Mouse (Mus musculus) forebrain, embryonic 12.5 days (tissue): ENCODE results near the gene Elk3. TPM values are rescaled to one million over a fixed set of nuclear protein-coding genes. Genes with fewer than 3 reads are reported as not detected.
"Not testable (repeated sequence)": the region's sequence is repeated elsewhere in the genome, so short reads cannot be mapped to it uniquely, and the experiment has no call there.

Source experiments
- ATAC-seq: fragments of 200-750 bp; cut with Nextera tagmentation; 2 replicates; pipeline ENCODE4 v1.8.0; 2017; ENCODE audit warnings: moderate TSS enrichment; ENCODE audit not compliant: low FRiP score
- H3K27ac ChIP-seq: fragments of 300-500 bp; sonication (generic); 2 replicates; pipeline ENCODE4 v1.5.1; 2016; ENCODE audit warnings: mild to moderate bottlenecking
- H3K27me3 ChIP-seq: fragments of 300-500 bp; sonication (generic); 2 replicates; pipeline ENCODE4 v1.6.1; 2016; ENCODE audit warnings: mild to moderate bottlenecking
- H3K36me3 ChIP-seq: fragments of 300-500 bp; sonication (generic); replicated peaks from 2 replicates; pipeline ENCODE4 v1.6.1; 2016; ENCODE audit warnings: mild to moderate bottlenecking
- H3K4me1 ChIP-seq: fragments of 300-500 bp; sonication (generic); 2 replicates; pipeline ENCODE4 v1.6.1; 2016
- H3K4me2 ChIP-seq: fragments of 300-500 bp; sonication (generic); 2 replicates; pipeline ENCODE4 v1.6.1; 2016; ENCODE audit warnings: mild to moderate bottlenecking, moderate library complexity
- H3K4me3 ChIP-seq: fragments of 300-500 bp; sonication (generic); replicated peaks from 2 replicates; pipeline ENCODE4 v1.5.1; 2016; ENCODE audit warnings: mild to moderate bottlenecking
- H3K9ac ChIP-seq: fragments of 300-500 bp; sonication (generic); 2 replicates; pipeline ENCODE4 v1.6.1; 2016; ENCODE audit warnings: mild to moderate bottlenecking
- H3K9me3 ChIP-seq: fragments of 300-500 bp; sonication (generic); 2 replicates; pipeline ENCODE4 v1.6.1; 2016
- WGBS: fragments of 180-500 bp; shearing (Covaris S2); methylation state at CpG from one replicate; pipeline ENCODE4 v1.1.7; 2016; 5-methylcytosine and 5-hydroxymethylcytosine counted together
- polyA plus RNA-seq: library from polyadenylated mRNA; unstranded; fragments of >200 nt; fragmentation: Nextera tagmentation; extraction: Ambion mirVana; gene quantifications from 2 replicates; pipeline ENCODE4 v1.2.1, GENCODE M21; 2016

The Elk3 gene
- 11.5 and 12.6 TPM in 2 replicates for polyA plus RNA-seq

GRCm38 (mm10) chr10:93310721-93311411 lies at the start of gene Elk3:
Elk3 (minus strand) TSS chr10:93311135.
- peaks cover 19% of the 10 kb centered on the region for H3K27me3 ChIP-seq
- H3K36me3 ChIP-seq: no peaks in the 10 kb centered on the region
- H3K4me1 ChIP-seq: peaks cover 19% of the 10 kb centered on the region
- H3K4me2 ChIP-seq: peak within 1 kb of the TSS; percentile 99
- H3K4me3 ChIP-seq: peak within 1 kb of the TSS; percentile 57
- WGBS: under 1% methylated on average over 44 of the region's 53 CpGs
- peak within 1 kb of the TSS; percentile 70 for H3K27ac ChIP-seq
- peak within 1 kb of the TSS; percentile 83 for H3K9ac ChIP-seq
- no peaks in the 10 kb centered on the region for H3K9me3 ChIP-seq
- peak; percentile 72 for ATAC-seq

- WGBS: 66% methylated on average over 3 of the region's 3 CpGs
- Histone ChIP-seq H3K4me2 (no peak overlapping the region), H3K27ac (no peak overlapping the region), H3K27me3 (no peaks in the 10 kb centered on the region), H3K36me3 (no peaks in the 10 kb centered on the region), H3K4me1 (peaks cover 6% of the 10 kb centered on the region; the same call in 1 of the 2 replicates), H3K9me3 (no peaks in the 10 kb centered on the region), H3K4me3 (no peak overlapping the region), H3K9ac (no peak overlapping the region)
- no peak for ATAC-seq
Observed at GRCm38 (mm10) chr10:93360623-93361022, 49.7 kb upstream of the Elk3 start.

DNA sequence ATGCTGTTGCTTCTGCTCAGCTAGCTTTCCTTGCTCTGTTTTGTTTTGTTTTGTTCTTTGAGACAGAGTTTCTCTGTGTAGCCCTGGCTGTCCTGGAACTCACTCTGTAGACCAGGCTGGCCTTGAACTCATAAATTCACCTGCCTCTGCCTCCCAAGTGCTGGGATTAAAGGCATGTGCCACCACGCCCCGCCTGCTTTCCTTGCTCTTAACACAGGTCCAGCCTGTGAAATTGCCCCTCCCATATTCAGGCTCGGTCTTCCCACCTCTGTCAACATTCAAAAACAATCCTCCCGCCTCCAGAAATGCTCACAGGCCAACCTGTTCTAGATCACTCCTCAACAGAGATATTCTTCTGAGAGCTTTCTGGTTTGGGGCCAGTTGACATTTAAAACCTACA lies 49.3 kb upstream of the Elk3 start:
- not testable (repeated sequence) for H3K4me3 ChIP-seq, ATAC-seq, H3K27me3 ChIP-seq, H3K4me1 ChIP-seq, H3K27ac ChIP-seq, H3K36me3 ChIP-seq, H3K9ac ChIP-seq, H3K4me2 ChIP-seq, H3K9me3 ChIP-seq
- WGBS: 79% methylated on average over 4 of the region's 4 CpGs

DNA sequence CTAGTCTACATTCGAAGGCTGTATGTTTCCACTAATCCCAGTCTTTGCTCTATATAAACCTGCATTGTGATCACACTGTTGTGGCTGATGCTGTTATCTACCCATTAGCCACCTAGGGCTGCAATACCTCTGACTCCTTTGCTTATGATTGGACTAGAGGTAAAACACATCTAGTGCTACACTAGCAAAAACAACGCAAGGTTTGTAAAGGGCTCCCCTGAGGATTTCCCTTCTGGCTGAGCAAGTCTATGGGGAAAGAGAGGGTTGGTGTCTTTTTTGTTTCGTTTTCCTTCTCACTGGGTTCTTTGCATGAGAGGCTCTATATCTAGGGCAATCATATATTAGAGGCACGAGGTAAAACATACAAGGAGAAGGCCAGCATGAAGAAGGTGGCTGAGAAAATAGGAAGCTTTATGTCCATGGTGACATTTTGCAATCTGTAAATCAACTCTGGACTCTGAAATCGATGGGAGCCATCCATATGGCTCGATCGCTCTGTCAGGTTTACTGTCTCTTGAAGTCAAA lies 48.5 kb upstream of the Elk3 start:
- Histone ChIP-seq H3K4me1 (peaks cover 2% of the 10 kb centered on the region), H3K9me3 (no peaks in the 10 kb centered on the region), H3K9ac (no peak overlapping the region), H3K27ac (no peak overlapping the region), H3K4me3 (no peak overlapping the region), H3K27me3 (no peaks in the 10 kb centered on the region), H3K36me3 (no peaks in the 10 kb centered on the region), H3K4me2 (no peak overlapping the region)
- WGBS: 78% methylated on average over 7 of the region's 7 CpGs
- no peak for ATAC-seq

- H3K27me3 ChIP-seq: no peaks in the 10 kb centered on the region
- H3K4me1 ChIP-seq: no peaks in the 10 kb centered on the region; the same call in 1 of the 2 replicates
- no peak for ATAC-seq
- no peak overlapping the region for H3K27ac ChIP-seq
- H3K9ac ChIP-seq: no peak overlapping the region
- 83% methylated on average over 4 of the region's 4 CpGs for WGBS
- H3K9me3 ChIP-seq: no peaks in the 10 kb centered on the region
- H3K4me2 ChIP-seq: no peak overlapping the region
- H3K4me3 ChIP-seq: no peak overlapping the region
- H3K36me3 ChIP-seq: no peaks in the 10 kb centered on the region
Observed at GRCm38 (mm10) chr10:93358878-93359277, 47.9 kb upstream of the Elk3 start.

DNA sequence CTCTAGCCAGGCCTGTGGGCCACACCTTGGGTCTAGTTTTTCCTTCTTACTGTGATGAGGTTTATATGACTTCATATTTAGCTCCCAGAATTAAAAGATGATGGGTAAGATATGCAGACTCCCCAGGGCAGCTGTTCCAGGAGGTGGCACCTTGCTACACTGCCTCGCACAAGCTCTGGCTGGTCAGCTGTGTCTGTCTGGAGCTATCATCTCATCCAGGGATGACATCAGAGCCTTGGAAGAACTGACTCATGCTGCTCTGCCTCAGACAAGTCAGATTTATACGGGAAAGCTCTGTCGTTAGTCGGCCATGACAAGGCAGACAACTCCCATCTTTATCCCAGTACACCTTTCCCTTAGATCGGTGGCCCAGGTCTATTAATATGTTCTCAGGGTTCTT lies 46.2 kb upstream of the Elk3 start:
- H3K4me1 ChIP-seq: no peaks in the 10 kb centered on the region; the same call in 1 of the 2 replicates
- H3K9ac ChIP-seq: no peak overlapping the region
- WGBS: 94% methylated on average over 5 of the region's 5 CpGs
- ATAC-seq: no peak
- no peak overlapping the region for H3K27ac ChIP-seq
- no peaks in the 10 kb centered on the region for H3K27me3 ChIP-seq
- H3K4me3 ChIP-seq: no peak overlapping the region
- H3K4me2 ChIP-seq: no peak overlapping the region
- no peaks in the 10 kb centered on the region for H3K9me3 ChIP-seq
- no peaks in the 10 kb centered on the region for H3K36me3 ChIP-seq

DNA sequence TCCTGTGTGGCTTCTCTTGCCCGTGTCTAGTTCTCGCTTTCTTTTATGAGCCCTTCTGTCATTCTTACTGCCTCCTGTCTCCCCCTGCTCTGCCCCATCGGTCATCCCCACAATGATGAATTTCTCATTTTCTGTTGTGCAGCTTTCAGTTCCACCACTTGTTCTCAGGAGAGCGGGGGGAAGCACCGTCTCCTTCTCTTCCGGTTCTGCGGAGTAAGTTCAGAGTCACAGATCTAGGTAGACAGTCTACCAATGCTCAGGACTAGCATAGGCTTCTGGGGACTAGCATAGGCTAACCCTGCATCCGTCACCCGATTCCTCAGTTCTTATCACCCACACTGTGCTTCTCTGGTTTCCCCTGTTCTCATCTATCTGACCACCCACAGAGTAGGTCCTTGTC lies 45.2 kb upstream of the Elk3 start:
- no peak overlapping the region for H3K4me3 ChIP-seq
- no peak overlapping the region for H3K4me2 ChIP-seq
- no peak overlapping the region for H3K9ac ChIP-seq
- no peaks in the 10 kb centered on the region for H3K36me3 ChIP-seq
- H3K4me1 ChIP-seq: no peaks in the 10 kb centered on the region; the same call in 1 of the 2 replicates
- no peak for ATAC-seq
- no peaks in the 10 kb centered on the region for H3K9me3 ChIP-seq
- H3K27me3 ChIP-seq: no peaks in the 10 kb centered on the region
- 87% methylated on average over 9 of the region's 9 CpGs for WGBS
- H3K27ac ChIP-seq: no peak overlapping the region

GRCm38 (mm10) chr10:93355276-93355927 lies 44.5 kb upstream of the Elk3 start:
- Histone ChIP-seq H3K4me2 (no peak overlapping the region), H3K36me3 (no peaks in the 10 kb centered on the region), H3K27ac (no peak overlapping the region), H3K4me1 (no peaks in the 10 kb centered on the region; the same call in 1 of the 2 replicates), H3K27me3 (no peaks in the 10 kb centered on the region), H3K4me3 (no peak overlapping the region), H3K9ac (no peak overlapping the region), H3K9me3 (no peaks in the 10 kb centered on the region)
- WGBS: 50% methylated on average over 8 of the region's 8 CpGs
- no peak for ATAC-seq

DNA sequence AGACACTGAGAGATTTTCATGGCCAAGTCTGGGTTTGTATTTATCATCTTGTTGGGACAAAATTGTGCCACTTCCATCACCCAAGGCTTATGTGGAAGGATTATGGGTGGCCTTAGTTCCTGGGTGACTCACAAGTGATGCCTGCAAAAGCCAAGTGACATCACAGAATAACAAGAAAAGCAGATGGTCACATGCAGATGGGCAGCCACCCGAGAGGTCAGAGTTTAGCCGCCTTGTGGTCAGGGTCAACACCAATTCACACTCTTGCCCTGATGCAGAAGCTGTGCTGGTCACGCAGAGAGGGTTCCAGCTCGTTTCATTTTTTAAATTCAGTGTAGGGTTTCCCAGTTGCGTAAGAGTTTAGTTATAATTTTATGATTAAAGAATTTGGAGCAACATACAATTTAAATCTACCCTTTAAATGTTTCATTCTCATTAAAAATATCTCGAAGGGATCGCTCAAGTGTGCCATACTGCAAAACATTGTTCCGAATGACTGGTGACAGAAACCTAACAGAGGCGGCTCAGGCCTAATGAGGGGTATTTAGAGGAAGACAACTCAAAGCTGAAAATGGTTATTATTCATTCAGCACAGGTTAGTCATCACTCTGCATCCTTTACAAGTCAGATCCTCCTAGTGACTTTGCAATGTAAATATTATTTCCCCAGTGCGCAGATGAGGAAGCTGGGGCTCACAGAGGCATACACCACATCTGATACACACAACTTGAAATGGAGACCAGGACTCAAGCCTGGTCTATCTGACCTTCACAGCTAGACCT lies 42.8 kb upstream of the Elk3 start:
- Histone ChIP-seq H3K4me1 (no peaks in the 10 kb centered on the region; the same call in 1 of the 2 replicates), H3K9ac (no peak overlapping the region), H3K9me3 (no peaks in the 10 kb centered on the region), H3K27ac (no peak overlapping the region), H3K4me3 (no peak overlapping the region), H3K27me3 (no peaks in the 10 kb centered on the region), H3K36me3 (no peaks in the 10 kb centered on the region), H3K4me2 (no peak overlapping the region)
- 88% methylated on average over 10 of the region's 10 CpGs for WGBS
- no peak for ATAC-seq

GRCm38 (mm10) chr10:93347918-93348505 lies 37.1 kb upstream of the Elk3 start:
- no peak for ATAC-seq
- 87% methylated on average over 14 of the region's 14 CpGs for WGBS
- no peaks in the 10 kb centered on the region for H3K4me1 ChIP-seq
- no peak overlapping the region for H3K27ac ChIP-seq
- H3K9ac ChIP-seq: no peak overlapping the region
- H3K36me3 ChIP-seq: no peaks in the 10 kb centered on the region
- H3K4me2 ChIP-seq: no peak overlapping the region
- H3K9me3 ChIP-seq: no peaks in the 10 kb centered on the region
- no peaks in the 10 kb centered on the region for H3K27me3 ChIP-seq
- H3K4me3 ChIP-seq: no peak overlapping the region

DNA sequence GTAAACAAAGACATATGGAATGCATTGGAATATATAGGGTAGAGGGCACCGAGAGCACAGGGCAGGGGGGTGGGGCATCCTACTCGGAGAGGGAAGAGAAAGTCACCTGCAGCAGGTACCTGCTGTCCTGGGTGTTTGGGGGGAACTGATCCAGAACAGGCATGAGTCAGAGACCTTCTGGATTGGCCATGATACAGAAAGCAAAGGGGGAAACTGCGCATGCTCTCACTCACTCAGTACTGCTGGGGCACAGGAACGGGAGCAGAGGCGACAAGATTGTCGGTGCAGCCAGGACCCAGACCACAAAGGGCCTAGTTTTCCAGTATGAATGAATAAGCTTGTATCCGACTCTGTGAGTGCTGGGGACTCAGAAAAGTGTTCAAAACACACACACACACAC lies 36.5 kb upstream of the Elk3 start:
- Histone ChIP-seq H3K27me3 (no peaks in the 10 kb centered on the region), H3K4me1 (no peaks in the 10 kb centered on the region), H3K4me3 (no peak overlapping the region), H3K36me3 (no peaks in the 10 kb centered on the region), H3K27ac (no peak overlapping the region), H3K9ac (no peak overlapping the region), H3K4me2 (no peak overlapping the region), H3K9me3 (no peaks in the 10 kb centered on the region)
- whole genome bisulfite sequencing: 75% methylated on average over 7 of the region's 7 CpGs
- no peak for ATAC-seq
